Mouse (Mus musculus) stomach, postnatal 0 days (tissue): ENCODE measurements around the gene Cacna1f.

ENCODE experiments used
- CTCF ChIP-seq: IDR thresholded peaks from 2 replicates; pipeline ENCODE4 v1.5.1; 2016; ENCODE audit warnings: antibody characterized with exemption, low read depth, mild to moderate bottlenecking, moderate library complexity
- EP300 ChIP-seq: optimal IDR thresholded peaks from 2 replicates; pipeline ENCODE3; 2016; ENCODE audit warnings: antibody characterized with exemption

- TF ChIP-seq CTCF (peak; percentile 41), EP300 (no peak)
Measured at GRCm38 (mm10) chrX:7678986-7679385, 72.1 kb downstream of the Cacna1f start.
